Mouse (Mus musculus): Measurements from ENCODE around the gene Fcer1g. TPM values are rescaled to one million over a fixed set of nuclear protein-coding genes. Genes with fewer than 3 reads are reported as not detected.

Fcer1g gene
- polyA plus RNA-seq, 1 experiment from 2014 or later: 32.0 TPM

- 83% methylated on average over 3 of the region's 3 CpGs for WGBS
- ATAC-seq (ENCODE audit: low FRiP score): no peak; the same call in 1 of the 2 replicates
- Histone ChIP-seq H3K36me3 (no peaks in the 10 kb centered on the region), H3K9me3 (replicated peaks) (no peaks in the 10 kb centered on the region), H3K27me3 (replicated peaks) (0 out of 2 replicates have a peak, but pooled peaks cover 2% of the 10 kb centered on the region), H3K4me3 (replicated peaks) (no peak overlapping the region), H3K4me1 (peaks cover 17% of the 10 kb centered on the region), H3K4me2 (peak overlapping the region; percentile 61), H3K27ac (replicated peaks) (peak overlapping the region; percentile 85), H3K9ac (replicated peaks) (no peak overlapping the region)
These were observed 29.7 kb upstream of the Fcer1g start for GRCm38 (mm10) chr1:171263666-171264461.

- no peak overlapping the region for H3K9ac ChIP-seq (replicated peaks)
- peak overlapping the region; percentile 85 for H3K27ac ChIP-seq (replicated peaks)
- no peaks in the 10 kb centered on the region for H3K36me3 ChIP-seq
- peak; percentile 94 for ATAC-seq (ENCODE audit: low FRiP score)
- 0% methylated on average over 2 of the region's 2 CpGs for WGBS
- H3K9me3 ChIP-seq (replicated peaks): no peaks in the 10 kb centered on the region
- H3K4me1 ChIP-seq: peaks cover 17% of the 10 kb centered on the region
- peak overlapping the region; percentile 61 for H3K4me2 ChIP-seq
- H3K4me3 ChIP-seq (replicated peaks): peak overlapping the region; percentile 32
- H3K27me3 ChIP-seq (replicated peaks): 0 out of 2 replicates have a peak, but pooled peaks cover 2% of the 10 kb centered on the region
These were observed 29.0 kb upstream of the Fcer1g start for GRCm38 (mm10) chr1:171263185-171263611.

GRCm38 (mm10) chr1:171262594-171263130 lies 28.5 kb upstream of the Fcer1g start:
- peak; percentile 75 for ATAC-seq (ENCODE audit: low FRiP score)
- peak overlapping the region; percentile 32 for H3K4me3 ChIP-seq (replicated peaks)
- H3K4me1 ChIP-seq: peaks cover 17% of the 10 kb centered on the region
- 1% methylated on average over 8 of the region's 8 CpGs for WGBS
- H3K4me2 ChIP-seq: peak overlapping the region; percentile 61
- H3K27me3 ChIP-seq (replicated peaks): 0 out of 2 replicates have a peak, but pooled peaks cover 2% of the 10 kb centered on the region
- no peaks in the 10 kb centered on the region for H3K36me3 ChIP-seq
- H3K27ac ChIP-seq (replicated peaks): peak overlapping the region; percentile 85
- peak overlapping the region; percentile 42 for H3K9ac ChIP-seq (replicated peaks)
- H3K9me3 ChIP-seq (replicated peaks): no peaks in the 10 kb centered on the region

GRCm38 (mm10) chr1:171260316-171260715 lies 26.2 kb upstream of the Fcer1g start:
- no peaks in the 10 kb centered on the region for H3K36me3 ChIP-seq
- H3K4me3 ChIP-seq (replicated peaks): no peak overlapping the region
- 83% methylated on average over 3 of the region's 3 CpGs for WGBS
- H3K27me3 ChIP-seq (replicated peaks): 0 out of 2 replicates have a peak, but pooled peaks cover 2% of the 10 kb centered on the region
- no peak for ATAC-seq (ENCODE audit: low FRiP score)
- H3K9me3 ChIP-seq (replicated peaks): no peaks in the 10 kb centered on the region
- H3K9ac ChIP-seq (replicated peaks): no peak overlapping the region
- H3K27ac ChIP-seq (replicated peaks): no peak overlapping the region
- peaks cover 20% of the 10 kb centered on the region for H3K4me1 ChIP-seq
- H3K4me2 ChIP-seq: no peak overlapping the region

GRCm38 (mm10) chr1:171258921-171259320 lies 24.8 kb upstream of the Fcer1g start:
- Histone ChIP-seq H3K4me2 (no peak overlapping the region), H3K4me1 (peaks cover 20% of the 10 kb centered on the region), H3K27me3 (replicated peaks) (0 out of 2 replicates have a peak, but pooled peaks cover 2% of the 10 kb centered on the region), H3K9ac (replicated peaks) (no peak overlapping the region), H3K36me3 (no peaks in the 10 kb centered on the region), H3K4me3 (replicated peaks) (no peak overlapping the region), H3K9me3 (replicated peaks) (no peaks in the 10 kb centered on the region), H3K27ac (replicated peaks) (no peak overlapping the region)
- WGBS: 79% methylated on average over 17 of the region's 17 CpGs
- no peak for ATAC-seq (ENCODE audit: low FRiP score)

GRCm38 (mm10) chr1:171257781-171258180 lies 23.6 kb upstream of the Fcer1g start:
- 88% methylated on average over 9 of the region's 9 CpGs for WGBS
- H3K27me3 ChIP-seq (replicated peaks): 0 out of 2 replicates have a peak, but pooled peaks cover 2% of the 10 kb centered on the region
- no peak overlapping the region for H3K9ac ChIP-seq (replicated peaks)

GRCm38 (mm10) chr1:171256937-171257548 lies 22.9 kb upstream of the Fcer1g start:
- ATAC-seq (ENCODE audit: low FRiP score): no peak
- no peaks in the 10 kb centered on the region for H3K9me3 ChIP-seq (replicated peaks)
- H3K27me3 ChIP-seq (replicated peaks): 0 out of 2 replicates have a peak, but pooled peaks cover 2% of the 10 kb centered on the region
- no peak overlapping the region for H3K4me3 ChIP-seq (replicated peaks)
- H3K9ac ChIP-seq (replicated peaks): no peak overlapping the region
- 70% methylated on average over 15 of the region's 15 CpGs for WGBS
- no peak overlapping the region for H3K27ac ChIP-seq (replicated peaks)
- no peak overlapping the region for H3K4me2 ChIP-seq
- peaks cover 13% of the 10 kb centered on the region for H3K4me1 ChIP-seq
- H3K36me3 ChIP-seq: no peaks in the 10 kb centered on the region

More at GRCm38 (mm10) chr1:171257781-171258180, 23.6 kb upstream of the Fcer1g start:
- no peak overlapping the region for H3K27ac ChIP-seq (replicated peaks)
- peaks cover 13% of the 10 kb centered on the region for H3K4me1 ChIP-seq
- no peaks in the 10 kb centered on the region for H3K9me3 ChIP-seq (replicated peaks)
- ATAC-seq (ENCODE audit: low FRiP score): no peak
- H3K4me3 ChIP-seq (replicated peaks): no peak overlapping the region
- H3K4me2 ChIP-seq: no peak overlapping the region
- H3K36me3 ChIP-seq: no peaks in the 10 kb centered on the region

- Histone ChIP-seq H3K27ac (replicated peaks) (no peak overlapping the region), H3K4me2 (no peak overlapping the region)
- WGBS: 93% methylated on average over 24 of the region's 24 CpGs
These were observed 22.1 kb upstream of the Fcer1g start for GRCm38 (mm10) chr1:171256095-171256818.

GRCm38 (mm10) chr1:171252415-171252814 lies 18.2 kb upstream of the Fcer1g start:
- Histone ChIP-seq H3K4me2 (peak overlapping the region; percentile 49), H3K9me3 (replicated peaks) (no peaks in the 10 kb centered on the region), H3K27me3 (replicated peaks) (no peaks in the 10 kb centered on the region), H3K4me1 (peaks cover 42% of the 10 kb centered on the region), H3K27ac (replicated peaks) (peak overlapping the region; percentile 60), H3K36me3 (no peaks in the 10 kb centered on the region), H3K9ac (replicated peaks) (no peak overlapping the region), H3K4me3 (replicated peaks) (0 out of 2 replicates have a peak overlapping the region, but pooled peaks have one; percentile 6)
- 58% methylated on average over 17 of the region's 17 CpGs for WGBS
- ATAC-seq (ENCODE audit: low FRiP score): no peak

More at GRCm38 (mm10) chr1:171256095-171256818, 22.1 kb upstream of the Fcer1g start:
- Histone ChIP-seq H3K9me3 (replicated peaks) (no peaks in the 10 kb centered on the region), H3K4me1 (peaks cover 19% of the 10 kb centered on the region), H3K9ac (replicated peaks) (no peak overlapping the region), H3K4me3 (replicated peaks) (no peak overlapping the region), H3K27me3 (replicated peaks) (0 out of 2 replicates have a peak, but pooled peaks cover 2% of the 10 kb centered on the region), H3K36me3 (no peaks in the 10 kb centered on the region)
- no peak for ATAC-seq (ENCODE audit: low FRiP score)

GRCm38 (mm10) chr1:171251594-171252324 lies 17.6 kb upstream of the Fcer1g start:
- Histone ChIP-seq H3K27ac (replicated peaks) (peak overlapping the region; percentile 60), H3K4me3 (replicated peaks) (peak overlapping the region; percentile 12), H3K36me3 (no peaks in the 10 kb centered on the region), H3K9me3 (replicated peaks) (no peaks in the 10 kb centered on the region), H3K4me1 (peaks cover 42% of the 10 kb centered on the region), H3K27me3 (replicated peaks) (no peaks in the 10 kb centered on the region), H3K4me2 (peak overlapping the region; percentile 49), H3K9ac (replicated peaks) (no peak overlapping the region)
- ATAC-seq (ENCODE audit: low FRiP score): no peak
- 10% methylated on average over 13 of the region's 13 CpGs for WGBS

All from neural tube, embryonic 15.5 days (tissue).